Mouse (Mus musculus) limb, embryonic 15.5 days (tissue): ENCODE measurements at regions not wholly inside any gene's neighbourhood (a gene's known extent, or its start where the extent isn't known, plus 50 kb on each side); places are given as distances from the start of the nearest gene placed in this dataset.

Experiments used
- ATAC-seq: fragments of 200-750 bp; cut with Nextera tagmentation; 2 replicates; pipeline ENCODE4 v1.8.0; 2017; ENCODE audit warnings: low read depth, moderate TSS enrichment; ENCODE audit not compliant: insufficient number of reproducible peaks, low FRiP score, low TSS enrichment
- H3K27ac ChIP-seq: fragments of 300-500 bp; sonication (generic); 2 replicates; pipeline ENCODE4 v1.5.1; 2015; ENCODE audit warnings: moderate library complexity, mild to moderate bottlenecking, inconsistent platforms
- H3K27me3 ChIP-seq: fragments of 300-500 bp; sonication (generic); 2 replicates; pipeline ENCODE4 v1.6.1; 2015; ENCODE audit warnings: inconsistent platforms
- H3K36me3 ChIP-seq: fragments of 300-500 bp; sonication (generic); 2 replicates; pipeline ENCODE4 v1.6.1; 2015; ENCODE audit warnings: inconsistent platforms
- H3K4me1 ChIP-seq: fragments of 300-500 bp; sonication (generic); 2 replicates; pipeline ENCODE4 v1.6.1; 2015; ENCODE audit warnings: inconsistent platforms
- H3K4me2 ChIP-seq: fragments of 300-500 bp; sonication (generic); 2 replicates; pipeline ENCODE4 v1.6.1; 2015; ENCODE audit warnings: mild to moderate bottlenecking, inconsistent platforms
- H3K4me3 ChIP-seq: fragments of 300-500 bp; sonication (generic); 2 replicates; pipeline ENCODE4 v1.5.1; 2015; ENCODE audit warnings: mild to moderate bottlenecking, inconsistent platforms
- H3K9ac ChIP-seq: fragments of 300-500 bp; sonication (generic); 2 replicates; pipeline ENCODE4 v1.6.1; 2015; ENCODE audit warnings: inconsistent platforms
- H3K9me3 ChIP-seq: fragments of 300-500 bp; sonication (generic); 2 replicates; pipeline ENCODE4 v1.6.1; 2016; ENCODE audit warnings: inconsistent platforms
- WGBS: fragments of 180-500 bp; shearing (Covaris S2); methylation state at CpG from one replicate; pipeline ENCODE4 v1.1.7; 2015; 5-methylcytosine and 5-hydroxymethylcytosine counted together

- H3K4me1 ChIP-seq = no peaks in the 10 kb centered on the region
These were observed 111.5 kb upstream of the Aco1 start for GRCm38 (mm10) chr4:40031361-40031760.

DNA sequence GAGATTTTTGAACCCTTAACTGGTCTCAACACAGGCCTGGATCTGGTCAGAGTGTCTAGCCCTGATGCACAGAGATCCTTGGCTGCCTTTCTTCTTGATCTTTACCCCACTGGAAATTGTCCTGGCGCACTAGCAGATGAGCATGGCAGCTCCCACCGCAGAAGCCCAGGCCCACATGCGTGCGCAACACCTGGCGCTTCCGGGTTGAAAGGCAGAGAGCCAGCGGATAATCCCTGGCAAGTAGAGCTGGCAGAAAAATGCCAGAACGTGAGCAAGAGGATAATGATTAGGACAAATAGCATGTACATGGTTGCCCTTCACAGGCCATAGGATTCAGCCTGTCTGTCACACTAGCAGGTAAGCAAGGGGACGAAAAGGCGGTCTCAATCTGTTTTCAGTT is 95.0 kb upstream of the Aco1 start:
- H3K9ac ChIP-seq = no peak overlapping the region
- 85% methylated on average over 10 of the region's 10 CpGs for WGBS
- no peaks in the 10 kb centered on the region for H3K27me3 ChIP-seq
- no peaks in the 10 kb centered on the region for H3K36me3 ChIP-seq
- no peak overlapping the region for H3K4me3 ChIP-seq
- ATAC-seq = no peak
- no peaks in the 10 kb centered on the region for H3K9me3 ChIP-seq
- H3K4me2 ChIP-seq = no peak overlapping the region
- no peak overlapping the region for H3K27ac ChIP-seq
- H3K4me1 ChIP-seq = no peaks in the 10 kb centered on the region; the same call in 1 of the 2 replicates

More at GRCm38 (mm10) chr4:40031361-40031760, 111.5 kb upstream of the Aco1 start:
- no peak overlapping the region for H3K4me3 ChIP-seq
- ATAC-seq = no peak
- H3K9me3 ChIP-seq = no peaks in the 10 kb centered on the region
- H3K9ac ChIP-seq = no peak overlapping the region
- H3K27me3 ChIP-seq = no peaks in the 10 kb centered on the region
- 95% methylated on average over 1 of the region's 1 CpGs for WGBS
- no peaks in the 10 kb centered on the region for H3K36me3 ChIP-seq
- H3K27ac ChIP-seq = no peak overlapping the region
- no peak overlapping the region for H3K4me2 ChIP-seq

DNA sequence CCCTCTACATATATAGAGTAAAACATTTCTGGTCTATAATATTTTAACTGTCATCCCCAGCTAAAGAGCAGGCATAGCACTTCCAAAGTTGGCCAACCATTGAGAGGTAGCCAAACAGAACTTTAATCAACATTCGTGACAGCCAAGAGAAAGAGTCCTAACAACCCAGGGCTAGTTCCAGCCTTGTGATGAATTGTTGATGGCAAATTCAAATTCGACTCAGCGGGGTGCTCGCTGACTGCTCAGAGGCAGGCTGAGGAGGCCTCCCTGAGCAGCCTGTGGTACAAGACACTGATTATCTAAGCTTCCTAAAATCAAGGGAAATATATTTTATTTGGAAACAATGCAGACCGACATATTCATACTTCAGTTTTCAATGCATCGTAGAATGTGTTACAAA is 93.8 kb upstream of the Aco1 start:
- no peak overlapping the region for H3K4me3 ChIP-seq
- H3K27ac ChIP-seq = no peak overlapping the region
- no peaks in the 10 kb centered on the region; the same call in 1 of the 2 replicates for H3K4me1 ChIP-seq
- no peaks in the 10 kb centered on the region for H3K36me3 ChIP-seq
- ATAC-seq = no peak
- H3K27me3 ChIP-seq = no peaks in the 10 kb centered on the region
- WGBS = 75% methylated on average over 6 of the region's 6 CpGs
- H3K9ac ChIP-seq = no peak overlapping the region
- H3K9me3 ChIP-seq = no peaks in the 10 kb centered on the region
- no peak overlapping the region for H3K4me2 ChIP-seq

GRCm38 (mm10) chr4:40051848-40052247 is 91.0 kb upstream of the Aco1 start:
- ATAC-seq = no peak
- Histone ChIP-seq H3K9ac (no peak overlapping the region), H3K27me3 (no peaks in the 10 kb centered on the region), H3K27ac (no peak overlapping the region), H3K36me3 (no peaks in the 10 kb centered on the region), H3K4me2 (no peak overlapping the region), H3K4me3 (no peak overlapping the region), H3K9me3 (no peaks in the 10 kb centered on the region), H3K4me1 (no peaks in the 10 kb centered on the region; the same call in 1 of the 2 replicates)
- 69% methylated on average over 4 of the region's 4 CpGs for WGBS

DNA sequence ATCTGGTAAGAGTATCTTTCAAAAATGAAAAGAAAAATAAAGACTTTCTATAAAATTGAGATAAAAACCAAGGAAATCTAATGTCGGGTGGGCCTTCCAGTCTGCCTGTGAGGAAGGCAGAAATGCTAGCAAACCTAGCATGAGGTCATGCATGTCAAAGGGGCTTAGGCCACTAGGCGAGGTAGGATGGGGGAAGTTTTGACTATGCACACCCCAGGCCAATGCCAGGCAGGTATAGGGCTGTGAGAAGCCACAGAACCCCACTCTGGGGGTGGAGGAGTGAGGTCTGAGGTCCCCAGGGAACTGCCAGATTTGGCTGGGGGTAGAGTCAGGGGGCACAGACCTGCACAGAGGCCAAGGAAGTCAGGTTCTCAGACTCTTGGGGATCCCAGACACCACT is 89.5 kb upstream of the Aco1 start:
- H3K27me3 ChIP-seq = no peaks in the 10 kb centered on the region
- H3K4me1 ChIP-seq = no peaks in the 10 kb centered on the region; the same call in 1 of the 2 replicates
- no peak overlapping the region for H3K9ac ChIP-seq
- H3K4me3 ChIP-seq = no peak overlapping the region
- no peaks in the 10 kb centered on the region for H3K9me3 ChIP-seq
- WGBS = 90% methylated on average over 2 of the region's 2 CpGs
- ATAC-seq = no peak
- no peak overlapping the region for H3K4me2 ChIP-seq
- H3K36me3 ChIP-seq = no peaks in the 10 kb centered on the region
- no peak overlapping the region for H3K27ac ChIP-seq

GRCm38 (mm10) chr4:40063751-40064456 is 79.0 kb upstream of the Aco1 start:
- H3K4me3 ChIP-seq = no peak overlapping the region
- no peak overlapping the region for H3K4me2 ChIP-seq
- WGBS = 84% methylated on average over 3 of the region's 3 CpGs
- ATAC-seq = no peak
- H3K9me3 ChIP-seq = no peaks in the 10 kb centered on the region
- no peak overlapping the region for H3K9ac ChIP-seq
- no peaks in the 10 kb centered on the region for H3K4me1 ChIP-seq
- no peak overlapping the region for H3K27ac ChIP-seq
- no peaks in the 10 kb centered on the region for H3K27me3 ChIP-seq
- H3K36me3 ChIP-seq = no peaks in the 10 kb centered on the region

- 90% methylated on average over 9 of the region's 9 CpGs for WGBS
- no peak overlapping the region for H3K4me2 ChIP-seq
- H3K9ac ChIP-seq = no peak overlapping the region
- no peaks in the 10 kb centered on the region for H3K9me3 ChIP-seq
- H3K36me3 ChIP-seq = no peaks in the 10 kb centered on the region
- no peak overlapping the region for H3K27ac ChIP-seq
- no peak for ATAC-seq
- no peak overlapping the region for H3K4me3 ChIP-seq
- no peaks in the 10 kb centered on the region for H3K27me3 ChIP-seq
- H3K4me1 ChIP-seq = no peaks in the 10 kb centered on the region
These were observed 78.4 kb upstream of the Aco1 start for GRCm38 (mm10) chr4:40064457-40064836.

DNA sequence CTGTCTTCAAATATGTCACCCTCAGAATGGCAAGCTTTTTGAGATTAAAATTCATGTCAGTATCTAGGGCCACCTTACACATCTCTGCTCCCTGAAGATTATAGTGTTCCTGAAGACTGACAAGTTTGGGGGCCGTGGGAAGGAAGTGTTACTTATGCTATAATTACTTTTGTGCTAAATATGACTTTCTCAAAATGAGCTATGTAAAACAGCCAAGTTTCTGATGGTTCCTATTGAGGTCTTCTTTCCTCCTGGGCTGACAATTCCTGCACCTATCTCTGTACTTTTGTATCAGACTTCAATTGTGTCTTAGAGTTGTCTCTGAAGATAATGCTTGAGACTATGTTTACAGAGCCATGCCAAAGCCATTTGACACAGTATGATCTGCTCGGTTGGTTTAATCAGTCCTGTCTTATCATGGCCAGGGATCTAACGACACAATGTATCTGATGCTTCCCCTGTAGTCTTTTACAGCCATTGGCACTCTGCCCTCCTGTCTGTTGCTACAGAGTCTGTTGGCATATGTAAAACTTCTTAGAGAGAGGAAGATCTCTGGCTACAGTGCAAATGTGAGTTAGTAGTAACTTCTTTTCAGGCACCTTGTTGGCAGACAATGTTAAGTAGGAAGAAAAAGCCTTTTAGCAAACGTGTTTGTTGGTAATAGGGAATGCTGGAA is 71.8 kb upstream of the Aco1 start:
- H3K9ac ChIP-seq = no peak overlapping the region
- ATAC-seq = no peak
- H3K36me3 ChIP-seq = no peaks in the 10 kb centered on the region
- no peaks in the 10 kb centered on the region for H3K27me3 ChIP-seq
- H3K4me3 ChIP-seq = no peak overlapping the region
- H3K27ac ChIP-seq = no peak overlapping the region
- H3K4me1 ChIP-seq = no peaks in the 10 kb centered on the region
- no peak overlapping the region for H3K4me2 ChIP-seq
- WGBS = 60% methylated on average over 4 of the region's 4 CpGs
- no peaks in the 10 kb centered on the region for H3K9me3 ChIP-seq

- WGBS = 55% methylated on average over 3 of the region's 3 CpGs
- H3K4me2 ChIP-seq = no peak overlapping the region
- H3K9me3 ChIP-seq = no peaks in the 10 kb centered on the region
- no peak overlapping the region for H3K27ac ChIP-seq
- no peak for ATAC-seq
- H3K4me3 ChIP-seq = no peak overlapping the region
- H3K36me3 ChIP-seq = no peaks in the 10 kb centered on the region
- no peaks in the 10 kb centered on the region for H3K27me3 ChIP-seq
- H3K9ac ChIP-seq = no peak overlapping the region
- no peaks in the 10 kb centered on the region for H3K4me1 ChIP-seq
These were observed 61.8 kb upstream of the Aco1 start for GRCm38 (mm10) chr4:40081035-40081434.

- no peak for ATAC-seq
- Histone ChIP-seq H3K4me1 (no peaks in the 10 kb centered on the region), H3K4me3 (no peak overlapping the region), H3K9me3 (no peaks in the 10 kb centered on the region), H3K27ac (no peak overlapping the region), H3K4me2 (no peak overlapping the region), H3K36me3 (no peaks in the 10 kb centered on the region), H3K27me3 (no peaks in the 10 kb centered on the region), H3K9ac (no peak overlapping the region)
- WGBS = 56% methylated on average over 5 of the region's 5 CpGs
These were observed 52.6 kb upstream of the Aco1 start for GRCm38 (mm10) chr4:40090295-40090694.
